ENCODE assay signal across 14 mouse cellular contexts in genomic region chr13:94261624-94262023, GRCm38 (mm10). TPM values are rescaled to one million over a fixed set of nuclear protein-coding genes. Genes with fewer than 3 reads are reported as not detected.
DNase-seq lines count a peak whose midpoint lies in the region; ATAC-seq and TF ChIP-seq lines count a peak whose summit lies in the region.
"Had no signal": no experiment of that assay in that cellular context is flagged by ENCODE, and none has a peak within 500 bp of the region (broad histone marks: within the 10 kb centered on the region; RNA-seq: fewer than 3 reads in every experiment).

No protein-coding gene starts in this region.

- no peak for TF ChIP-seq POLR2A in lung, adult 2 months (IDR thresholded peaks at IDR 0.05; ENCODE audit: borderline replicate concordance, extremely low read depth, low read depth, low read length)

- peak overlapping the region; percentile 83; the same call in 1 of the 2 replicates for H3K27ac ChIP-seq in liver, embryonic 12.5 days
- H3K27ac ChIP-seq in liver, embryonic 11.5 days (ENCODE audit: low read depth, low read length) = no peak overlapping the region
- peak overlapping the region; percentile 26; the same call in 1 of the 2 replicates for H3K27ac ChIP-seq in stomach, embryonic 16.5 days (ENCODE audit: low read length)
- H3K27ac ChIP-seq: heart, embryonic 10.5 days; hindbrain, embryonic 14.5 days had no signal

- H3K4me1 ChIP-seq in liver, embryonic 12.5 days = peaks cover 89% of the 10 kb centered on the region
- H3K4me1 ChIP-seq in liver, embryonic 11.5 days (replicated peaks; ENCODE audit: control insufficient read depth, insufficient read depth, low read length) = peaks cover 53% of the 10 kb centered on the region
- H3K4me1 ChIP-seq in stomach, embryonic 16.5 days (ENCODE audit: control insufficient read depth, insufficient read depth, low read length) = peaks cover 13% of the 10 kb centered on the region
- H3K4me1 ChIP-seq in lung, adult 2 months (ENCODE audit: control insufficient read depth, insufficient read depth, low read length) = peaks cover 5% of the 10 kb centered on the region; the same call in 1 of the 2 replicates

- no peaks in the 10 kb centered on the region; the same call in 1 of the 2 replicates for H3K36me3 ChIP-seq in liver, embryonic 12.5 days
- H3K36me3 ChIP-seq in liver, embryonic 11.5 days (ENCODE audit: control insufficient read depth, insufficient read depth, low read length) = no peaks in the 10 kb centered on the region
- H3K36me3 ChIP-seq in stomach, embryonic 16.5 days (ENCODE audit: control insufficient read depth, insufficient read depth, low read length) = no peaks in the 10 kb centered on the region

- no peak for ATAC-seq in liver, embryonic 12.5 days
- ATAC-seq in liver, embryonic 11.5 days (replicated peaks; ENCODE audit: low FRiP score) = no peak
- no peak for ATAC-seq in stomach, embryonic 16.5 days (ENCODE audit: insufficient read depth, low FRiP score)
- no peak for ATAC-seq in megakaryocyte-erythroid progenitor cell, adult 5-6 weeks (replicated peaks; ENCODE audit: low FRiP score, low TSS enrichment, poor library complexity, severe bottlenecking)
- ATAC-seq: forebrain, embryonic 14.5 days had no signal

- H3K9ac ChIP-seq in liver, embryonic 12.5 days = no peak overlapping the region
- no peak overlapping the region for H3K9ac ChIP-seq in liver, embryonic 11.5 days (ENCODE audit: low read depth, low read length)
- H3K9ac ChIP-seq in stomach, embryonic 16.5 days (ENCODE audit: low read length) = peak overlapping the region; percentile 2; the same call in 1 of the 2 replicates
- H3K9ac ChIP-seq: hindbrain, embryonic 14.5 days had no signal

- H3K27me3 ChIP-seq in liver, embryonic 12.5 days (replicated peaks) = no peaks in the 10 kb centered on the region
- H3K27me3 ChIP-seq in liver, embryonic 11.5 days (replicated peaks; ENCODE audit: control insufficient read depth, insufficient read depth, low read length) = no peaks in the 10 kb centered on the region
- H3K27me3 ChIP-seq in stomach, embryonic 16.5 days (ENCODE audit: control insufficient read depth, insufficient read depth, low read length) = no peaks in the 10 kb centered on the region

- whole genome bisulfite sequencing in liver, embryonic 12.5 days (ENCODE audit: insufficient replicate concordance) = 78% methylated on average over 6 of the region's 6 CpGs
- WGBS in liver, embryonic 11.5 days = 78% methylated on average over 6 of the region's 6 CpGs
- 68% methylated on average over 6 of the region's 6 CpGs for WGBS in stomach, embryonic 16.5 days
- 71% methylated on average over 6 of the region's 6 CpGs for WGBS in lung, adult 2 months

- H3K4me2 ChIP-seq in liver, embryonic 12.5 days = no peak overlapping the region
- no peak overlapping the region for H3K4me2 ChIP-seq in liver, embryonic 11.5 days
- H3K4me2 ChIP-seq in stomach, embryonic 16.5 days (ENCODE audit: low read depth, low read length) = no peak overlapping the region
- H3K4me2 ChIP-seq: hindbrain, embryonic 14.5 days had no signal

- DNase-seq in liver, embryonic 11.5 days (ENCODE audit: low spot score) = no peak
- peak; percentile 39 for DNase-seq in cerebellum, adult 8-10 months
- DNase-seq in forelimb bud, embryonic 11.5 days (ENCODE audit: low read depth, low spot score) = peak; percentile 23
- no peak for DNase-seq in lung, adult 2 months
- DNase-seq: gastrocnemius, postnatal 10 days; heart, postnatal 10 days; thymus, postnatal 25 days had no signal

- no peak for TF ChIP-seq CTCF in lung, adult 2 months (IDR thresholded peaks at IDR 0.05; ENCODE audit: insufficient read depth, low read length)

- no peak overlapping the region for H3K4me3 ChIP-seq in liver, embryonic 12.5 days
- no peak overlapping the region for H3K4me3 ChIP-seq in liver, embryonic 11.5 days (ENCODE audit: low read depth, low read length)
- no peak overlapping the region for H3K4me3 ChIP-seq in stomach, embryonic 16.5 days (replicated peaks; ENCODE audit: low read length)
- H3K4me3 ChIP-seq in lung, adult 2 months (replicated peaks; ENCODE audit: extremely low read depth, low read depth, low read length) = no peak overlapping the region
- H3K4me3 ChIP-seq: erythroblast, embryonic 14.5 days; heart, embryonic 10.5 days had no signal

- no peaks in the 10 kb centered on the region; the same call in 1 of the 2 replicates for H3K9me3 ChIP-seq in liver, embryonic 12.5 days (replicated peaks)
- peaks cover 2% of the 10 kb centered on the region; the same call in 1 of the 2 replicates for H3K9me3 ChIP-seq in liver, embryonic 11.5 days (ENCODE audit: control insufficient read depth, low read length)
- no peaks in the 10 kb centered on the region for H3K9me3 ChIP-seq in stomach, embryonic 16.5 days (replicated peaks; ENCODE audit: control insufficient read depth, low read length)
- H3K9me3 ChIP-seq: heart, embryonic 10.5 days had no signal

RNA-seq across cellular contexts. Expression of gene Scamp1, which starts 24.0 kb away (rescaled TPM):
- 11.7 TPM in 2 replicates for polyA plus RNA-seq in liver, embryonic 12.5 days (2016; fragmentation: Nextera tagmentation; extraction: Ambion mirVana)
- 16.7 and 20.2 TPM in 2 replicates for polyA plus RNA-seq in liver, embryonic 11.5 days (2014; fragmentation: Nextera tagmentation; extraction: Ambion mirVana)
- polyA plus RNA-seq in stomach, embryonic 16.5 days (2015; fragmentation: Nextera tagmentation; extraction: Ambion mirVana) = 47.7 and 52.5 TPM in 2 replicates
- 19.9 and 29.2 TPM in 2 replicates for polyA plus RNA-seq in lung, adult 2 months (2012; rRNA removed)
- total RNA-seq in megakaryocyte-erythroid progenitor cell, adult 5-6 weeks (2014; fragmentation: Nextera tagmentation) = 9.5 and 12.4 TPM in 2 replicates
- total RNA-seq in megakaryocyte-erythroid progenitor cell, adult 5-6 weeks (2017) = 12.6 and 24.4 TPM in 2 replicates

Comparison
In these comparisons a context has a peak if more than half of its experiments do, and no peak if none do; other contexts are left out.
1. DNase-seq: peak in cerebellum, adult 8-10 months (single experiment) and forelimb bud, embryonic 11.5 days (single experiment); none in liver, embryonic 11.5 days (single experiment) and lung, adult 2 months (single experiment).